Mouse (Mus musculus): ENCODE measurements around the gene Ackr4.

DNA sequence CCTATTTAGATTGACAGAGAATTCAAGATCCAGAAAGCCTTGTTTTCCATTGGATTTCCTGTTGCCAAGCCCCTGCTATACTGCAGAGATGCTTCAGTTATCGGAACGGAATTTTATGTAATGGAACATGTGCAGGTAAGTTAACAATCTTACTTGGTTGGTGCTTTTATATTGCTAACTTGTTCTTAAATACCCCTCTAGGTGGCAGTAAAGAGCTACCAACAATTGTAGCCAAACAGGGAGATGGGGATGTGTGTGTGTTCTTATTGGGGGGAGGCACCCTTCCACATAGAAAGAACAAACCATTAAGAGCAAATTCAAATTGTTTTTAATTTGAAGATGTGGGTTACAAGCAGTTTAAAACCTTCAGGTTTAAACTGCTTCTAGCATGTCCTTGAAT is 50.9 kb downstream of the Ackr4 start:
- TF ChIP-seq EP300 (IDR thresholded peaks at IDR 0.05; ENCODE audit: low read depth) (no peak), CTCF (IDR thresholded peaks at IDR 0.05; ENCODE audit: low read depth) (peak; percentile 53)
